Mouse (Mus musculus) neural tube, embryonic 15.5 days (tissue): ENCODE measurements around the gene Depp1. TPM values are rescaled to one million over a fixed set of nuclear protein-coding genes. Genes with fewer than 3 reads are reported as not detected.
"Not testable (repeated sequence)": the region's sequence is repeated elsewhere in the genome, so short reads cannot be mapped to it uniquely, and the experiment has no call there.

Source experiments
- ATAC-seq: fragments of 200-750 bp; cut with Nextera tagmentation; 2 replicates; pipeline ENCODE4 v1.8.0; 2017; ENCODE audit warnings: mild to moderate bottlenecking, moderate TSS enrichment, moderate library complexity; ENCODE audit not compliant: low FRiP score
- H3K27ac ChIP-seq: fragments of 300-500 bp; sonication (generic); replicated peaks from 2 replicates; pipeline ENCODE4 v1.5.1; 2015; ENCODE audit warnings: mild to moderate bottlenecking, inconsistent platforms
- H3K27me3 ChIP-seq: fragments of 300-500 bp; sonication (generic); replicated peaks from 2 replicates; pipeline ENCODE4 v1.6.1; 2015; ENCODE audit warnings: inconsistent platforms
- H3K36me3 ChIP-seq: fragments of 300-500 bp; sonication (generic); 2 replicates; pipeline ENCODE4 v1.6.1; 2015; ENCODE audit warnings: inconsistent platforms
- H3K4me1 ChIP-seq: fragments of 300-500 bp; sonication (generic); 2 replicates; pipeline ENCODE4 v1.6.1; 2015; ENCODE audit warnings: inconsistent platforms
- H3K4me2 ChIP-seq: fragments of 300-500 bp; sonication (generic); 2 replicates; pipeline ENCODE4 v1.6.1; 2015; ENCODE audit warnings: inconsistent platforms, mild to moderate bottlenecking, moderate library complexity
- H3K4me3 ChIP-seq: fragments of 300-500 bp; sonication (generic); replicated peaks from 2 replicates; pipeline ENCODE4 v1.5.1; 2015; ENCODE audit warnings: mild to moderate bottlenecking, inconsistent platforms
- H3K9ac ChIP-seq: fragments of 300-500 bp; sonication (generic); replicated peaks from 2 replicates; pipeline ENCODE4 v1.6.1; 2015; ENCODE audit warnings: mild to moderate bottlenecking, inconsistent platforms
- H3K9me3 ChIP-seq: fragments of 300-500 bp; sonication (generic); replicated peaks from 2 replicates; pipeline ENCODE4 v1.6.1; 2016; ENCODE audit warnings: inconsistent platforms
- WGBS: fragments of 180-500 bp; shearing (Covaris S2); methylation state at CpG from one replicate; pipeline ENCODE4 v1.1.7; 2015; ENCODE audit warnings: mixed read lengths; 5-methylcytosine and 5-hydroxymethylcytosine counted together
- polyA plus RNA-seq: library from polyadenylated mRNA; unstranded; fragments of >200 nt; fragmentation: Nextera tagmentation; extraction: Ambion mirVana; gene quantifications from 2 replicates; pipeline ENCODE4 v1.2.1, GENCODE M21; 2015

Gene Depp1
- polyA plus RNA-seq, result 16.5 and 16.9 TPM in 2 replicates

DNA sequence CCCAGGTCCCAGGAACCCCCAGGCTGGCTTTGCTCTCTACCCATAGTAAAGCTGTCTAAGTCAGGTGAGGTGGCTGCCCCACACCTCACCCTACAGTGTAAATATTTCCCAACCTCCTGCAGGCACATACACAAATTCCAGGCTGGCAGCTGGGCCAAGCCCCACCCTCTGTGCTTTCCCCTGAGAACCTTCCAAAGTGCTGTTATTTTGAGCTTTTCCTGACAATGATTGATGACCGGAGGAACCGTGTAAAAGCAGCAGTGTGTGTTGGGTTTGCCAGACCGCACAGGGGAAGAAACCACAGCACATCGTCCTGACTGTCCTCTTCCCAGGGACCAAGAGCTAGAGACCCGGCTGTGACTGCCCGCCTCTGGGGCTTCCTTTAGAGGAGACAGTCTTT is at the start of gene Depp1:
Gene Depp1 (plus strand): TSS at position 204 of the 400 bp plus-strand sequence.
- no peak for ATAC-seq
- Histone ChIP-seq H3K9me3 (no peaks in the 10 kb centered on the region), H3K4me3 (no peak within 1 kb of the TSS), H3K9ac (no peak within 1 kb of the TSS), H3K36me3 (no peaks in the 10 kb centered on the region), H3K4me1 (no peaks in the 10 kb centered on the region), H3K27ac (no peak within 1 kb of the TSS), H3K27me3 (no peaks in the 10 kb centered on the region), H3K4me2 (0 out of 2 replicates have a peak within 1 kb of the TSS, but pooled peaks have one; percentile 6)
- WGBS, result 36% methylated on average over 6 of the region's 6 CpGs

- H3K36me3 ChIP-seq, ATAC-seq, H3K9ac ChIP-seq: not testable (repeated sequence)
These were observed 49.4 kb upstream of the Depp1 start for GRCm38 (mm10) chr6:116600969-116601368.

GRCm38 (mm10) chr6:116607230-116607629 is 43.2 kb upstream of the Depp1 start:
- Histone ChIP-seq H3K9ac (no peak overlapping the region), H3K9me3 (no peaks in the 10 kb centered on the region), H3K4me1 (no peaks in the 10 kb centered on the region), H3K4me2 (no peak overlapping the region), H3K36me3 (no peaks in the 10 kb centered on the region), H3K4me3 (no peak overlapping the region), H3K27me3 (no peaks in the 10 kb centered on the region), H3K27ac (no peak overlapping the region)
- WGBS, result 69% methylated on average over 4 of the region's 4 CpGs
- ATAC-seq, result no peak

More at GRCm38 (mm10) chr6:116600969-116601368, 49.4 kb upstream of the Depp1 start:
- not testable (repeated sequence) for H3K4me3 ChIP-seq, H3K27ac ChIP-seq, H3K9me3 ChIP-seq, H3K4me1 ChIP-seq, H3K4me2 ChIP-seq, H3K27me3 ChIP-seq

- H3K27me3 ChIP-seq, result no peaks in the 10 kb centered on the region
- H3K36me3 ChIP-seq, result no peaks in the 10 kb centered on the region
- no peak overlapping the region for H3K4me3 ChIP-seq
- no peak for ATAC-seq
- H3K9ac ChIP-seq, result no peak overlapping the region
- no peak overlapping the region for H3K27ac ChIP-seq
- H3K4me2 ChIP-seq, result no peak overlapping the region
- 92% methylated on average over 2 of the region's 2 CpGs for WGBS
- H3K9me3 ChIP-seq, result no peaks in the 10 kb centered on the region
- no peaks in the 10 kb centered on the region for H3K4me1 ChIP-seq
These were observed 34.7 kb upstream of the Depp1 start for GRCm38 (mm10) chr6:116615719-116616118.

GRCm38 (mm10) chr6:116618073-116618472 is 32.3 kb upstream of the Depp1 start:
- no peak overlapping the region for H3K4me3 ChIP-seq
- no peak overlapping the region for H3K27ac ChIP-seq

DNA sequence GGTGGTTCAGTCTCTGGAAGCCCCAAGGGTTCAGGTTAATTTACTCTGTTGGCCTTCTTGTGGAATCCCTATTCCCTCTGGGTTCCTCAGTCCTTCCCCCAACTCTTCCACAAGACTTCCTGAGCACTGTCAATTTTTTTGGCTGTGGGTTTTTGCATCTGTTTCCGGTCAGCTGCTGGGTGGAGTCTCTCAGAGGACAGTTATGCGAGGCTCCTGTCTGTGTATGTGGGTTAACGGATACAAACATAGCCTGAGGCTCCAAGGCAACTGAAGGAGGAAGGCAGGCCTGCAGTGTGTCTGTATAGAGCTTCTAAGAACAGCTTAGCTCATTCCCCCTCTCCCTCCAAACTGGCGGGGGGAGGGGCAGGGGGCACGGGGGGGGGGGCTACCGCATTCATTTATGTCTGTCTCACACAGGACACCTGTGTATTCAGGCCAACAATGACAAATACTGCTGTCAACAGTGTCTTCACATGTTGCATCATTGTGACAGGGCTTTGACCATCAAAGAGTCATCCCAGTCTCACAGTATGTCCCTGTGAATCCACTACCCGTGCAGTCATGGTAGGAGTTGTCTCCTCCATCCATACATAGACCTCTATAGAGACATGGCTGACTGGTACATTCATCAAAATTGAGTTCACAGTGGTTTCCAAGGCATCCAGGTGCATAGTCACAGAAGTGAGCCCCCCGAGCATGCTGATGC is 28.9 kb upstream of the Depp1 start:
- Histone ChIP-seq H3K9ac (no peak overlapping the region), H3K9me3 (no peaks in the 10 kb centered on the region), H3K27me3 (no peaks in the 10 kb centered on the region), H3K4me1 (0 out of 2 replicates have a peak, but pooled peaks cover 4% of the 10 kb centered on the region), H3K36me3 (peaks cover 16% of the 10 kb centered on the region), H3K27ac (no peak overlapping the region), H3K4me2 (no peak overlapping the region), H3K4me3 (no peak overlapping the region)
- no peak for ATAC-seq
- WGBS, result 72% methylated on average over 8 of the region's 8 CpGs

More at GRCm38 (mm10) chr6:116618073-116618472, 32.3 kb upstream of the Depp1 start:
- H3K27me3 ChIP-seq, result no peaks in the 10 kb centered on the region
- H3K9me3 ChIP-seq, result no peaks in the 10 kb centered on the region
- ATAC-seq, result no peak
- H3K4me1 ChIP-seq, result no peaks in the 10 kb centered on the region
- no peaks in the 10 kb centered on the region for H3K36me3 ChIP-seq
- no peak overlapping the region for H3K9ac ChIP-seq
- H3K4me2 ChIP-seq, result no peak overlapping the region

- peaks cover 20% of the 10 kb centered on the region for H3K36me3 ChIP-seq
- 98% methylated on average over 9 of the region's 9 CpGs for WGBS
- not testable (repeated sequence) for H3K27ac ChIP-seq, ATAC-seq, H3K27me3 ChIP-seq, H3K9me3 ChIP-seq, H3K4me2 ChIP-seq, H3K9ac ChIP-seq, H3K4me3 ChIP-seq
- H3K4me1 ChIP-seq, result peaks cover 26% of the 10 kb centered on the region
These were observed 24.0 kb upstream of the Depp1 start for GRCm38 (mm10) chr6:116626417-116626816.

DNA sequence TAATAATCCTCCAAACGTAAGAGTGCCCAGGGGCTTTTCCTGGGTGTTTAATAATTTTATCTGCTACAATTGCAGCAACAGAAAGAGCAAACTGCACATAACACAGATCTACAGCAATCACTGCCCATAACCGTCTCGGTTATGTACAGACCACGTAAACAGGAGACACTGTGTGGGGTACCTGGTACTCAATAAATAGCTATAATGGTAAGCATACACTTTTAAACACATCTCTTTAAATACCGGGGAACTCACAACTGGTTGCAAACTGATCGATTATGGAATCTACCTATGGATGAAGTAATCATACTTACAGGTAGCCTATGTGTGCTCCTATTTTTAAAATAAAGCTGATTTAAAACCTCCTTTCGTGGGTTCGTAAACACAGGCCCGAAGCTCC is 22.3 kb upstream of the Depp1 start:
- Histone ChIP-seq H3K27ac (peak overlapping the region; percentile 94), H3K9ac (peak overlapping the region; percentile 97), H3K27me3 (no peaks in the 10 kb centered on the region), H3K9me3 (no peaks in the 10 kb centered on the region), H3K4me3 (peak overlapping the region; percentile 75), H3K4me1 (peaks cover 26% of the 10 kb centered on the region), H3K36me3 (peaks cover 20% of the 10 kb centered on the region), H3K4me2 (peak overlapping the region; percentile 62)
- ATAC-seq, result no peak
- WGBS, result 12% methylated on average over 9 of the region's 9 CpGs

- Histone ChIP-seq H3K9ac (peak within 1 kb of the TSS; percentile 97), H3K27me3 (no peaks in the 10 kb centered on the region), H3K9me3 (no peaks in the 10 kb centered on the region), H3K27ac (peak within 1 kb of the TSS; percentile 94), H3K4me1 (peaks cover 26% of the 10 kb centered on the region), H3K36me3 (peaks cover 20% of the 10 kb centered on the region), H3K4me2 (peak within 1 kb of the TSS; percentile 62), H3K4me3 (peak within 1 kb of the TSS; percentile 75)
- 0% methylated on average over 56 of the region's 56 CpGs for WGBS
- ATAC-seq, result peak; percentile 96
These were observed 21.8 kb upstream of the Depp1 start, which contains the start of gene Zfp422 for GRCm38 (mm10) chr6:116628539-116629171. Zfp422 (minus strand) TSS chr6:116628999.

DNA sequence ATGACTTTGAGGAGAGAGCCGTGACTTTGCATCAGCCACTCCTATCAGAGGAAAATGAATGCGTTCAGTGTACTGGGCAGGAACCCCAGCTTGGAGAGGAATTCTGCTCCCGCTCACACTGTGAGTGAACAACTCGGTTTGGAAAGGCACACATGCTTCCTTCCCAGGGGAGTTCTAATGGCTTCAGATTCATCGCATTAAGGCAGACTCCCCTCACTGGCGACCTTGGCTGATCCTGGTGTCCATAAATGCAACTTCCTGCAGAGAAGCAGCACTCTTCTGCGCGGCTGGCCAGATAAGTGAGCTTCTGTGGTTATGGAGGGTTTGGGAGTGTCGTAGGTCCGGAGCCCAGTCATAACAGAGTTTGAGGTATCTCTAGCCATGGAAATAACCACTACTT is 20.6 kb upstream of the Depp1 start:
- no peak overlapping the region for H3K4me3 ChIP-seq
- H3K4me2 ChIP-seq, result peak overlapping the region; percentile 62
- no peak for ATAC-seq
- peaks cover 14% of the 10 kb centered on the region; the same call in 1 of the 2 replicates for H3K36me3 ChIP-seq
- H3K27me3 ChIP-seq, result no peaks in the 10 kb centered on the region
- H3K9me3 ChIP-seq, result no peaks in the 10 kb centered on the region
- H3K4me1 ChIP-seq, result peaks cover 26% of the 10 kb centered on the region
- no peak overlapping the region for H3K9ac ChIP-seq
- H3K27ac ChIP-seq, result peak overlapping the region; percentile 94; the same call in 1 of the 2 replicates
- WGBS, result 65% methylated on average over 10 of the region's 10 CpGs

- Histone ChIP-seq H3K27me3 (no peaks in the 10 kb centered on the region), H3K36me3 (no peaks in the 10 kb centered on the region), H3K9ac (no peak overlapping the region), H3K4me1 (peaks cover 18% of the 10 kb centered on the region), H3K9me3 (no peaks in the 10 kb centered on the region), H3K4me3 (no peak overlapping the region), H3K27ac (no peak overlapping the region), H3K4me2 (no peak overlapping the region)
- ATAC-seq, result no peak
- WGBS, result 59% methylated on average over 1 of the region's 1 CpGs
These were observed 18.3 kb upstream of the Depp1 start for GRCm38 (mm10) chr6:116632129-116632528.
